In the genomic region with DNA sequence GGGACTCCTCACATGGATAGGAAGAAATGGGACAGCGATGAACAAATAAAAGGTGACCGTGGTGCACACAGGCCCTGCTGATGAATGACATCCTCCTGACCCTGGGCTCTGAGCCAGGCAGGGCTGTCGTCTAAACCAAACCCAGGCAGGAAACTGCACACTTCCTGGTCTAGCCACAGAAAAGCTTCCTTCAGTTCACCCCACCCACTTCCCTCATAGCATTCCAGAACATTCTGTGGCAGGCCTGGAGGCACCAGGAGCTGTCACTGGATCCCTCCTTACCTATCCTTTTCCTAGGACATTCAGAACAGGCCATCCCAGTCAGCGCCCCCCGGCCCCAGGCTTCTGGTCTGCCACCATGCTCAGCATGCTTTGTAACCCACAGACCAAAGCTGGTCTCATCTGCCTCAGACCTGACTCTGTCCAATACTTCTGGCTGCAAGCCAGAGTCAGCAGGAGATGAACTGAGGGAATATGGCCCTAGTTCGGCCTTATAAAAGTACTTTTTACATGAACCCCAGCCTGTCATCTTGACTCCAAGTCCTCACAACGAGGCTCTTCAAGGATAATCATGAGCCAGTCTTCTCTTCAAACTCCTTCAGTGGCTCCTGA, we compare ENCODE assay signal across 9 mouse cellular contexts. TPM values are rescaled to one million over a fixed set of nuclear protein-coding genes. Genes with fewer than 3 reads are reported as not detected.
DNase-seq lines count a peak whose midpoint lies in the region; ATAC-seq lines count a peak whose summit lies in the region.
"Had no signal": no experiment of that assay in that cellular context is flagged by ENCODE, and none has a peak within 500 bp of the region (broad histone marks: within the 10 kb centered on the region; RNA-seq: fewer than 3 reads in every experiment).

No protein-coding gene starts in this region.

- peaks cover 58% of the 10 kb centered on the region for H3K4me1 ChIP-seq in heart, embryonic 15.5 days (replicated peaks)

- H3K4me3 ChIP-seq in heart, embryonic 15.5 days: no peak overlapping the region
- H3K4me3 ChIP-seq: neural tube, embryonic 12.5 days had no signal

- no peak overlapping the region for H3K4me2 ChIP-seq in heart, embryonic 15.5 days
- H3K4me2 ChIP-seq: neural tube, embryonic 12.5 days had no signal

- DNase-seq in ovary, postnatal 36 days (ENCODE audit: low spot score): peak; percentile 59
- no peak for DNase-seq in ovary, postnatal 14 days (ENCODE audit: low spot score)
- DNase-seq in brain, adult 2 months (ENCODE audit: low read depth, low spot score): peak; percentile 19
- peak; percentile 92 to 94 for DNase-seq in kidney, postnatal 36 days
- no peak for DNase-seq in left cerebral cortex, postnatal 36 days (ENCODE audit: low spot score in 2 of 2)
- DNase-seq in frontal cortex, postnatal 25 days (ENCODE audit: low spot score in 2 of 2): no peak

- WGBS in heart, embryonic 15.5 days: 31% methylated on average over 7 of the region's 7 CpGs

- H3K27me3 ChIP-seq in heart, embryonic 15.5 days: no peaks in the 10 kb centered on the region
- H3K27me3 ChIP-seq: neural tube, embryonic 12.5 days had no signal

- intact Hi-C loops in left cerebral cortex, postnatal 36 days (cut with DNase I): no loop called here

- H3K36me3 ChIP-seq in heart, embryonic 15.5 days: no peaks in the 10 kb centered on the region
- H3K36me3 ChIP-seq: neural tube, embryonic 12.5 days had no signal

- ATAC-seq in heart, embryonic 15.5 days (replicated peaks; ENCODE audit: insufficient number of reproducible peaks, insufficient read depth, low FRiP score, low read depth): peak; percentile 40
- ATAC-seq in monocyte, adult 5-6 weeks (replicated peaks; ENCODE audit: insufficient number of reproducible peaks, low FRiP score, low TSS enrichment, poor library complexity, severe bottlenecking): 0 out of 2 replicates have a peak, but pooled peaks have one; percentile 55

- peak overlapping the region; percentile 88 for H3K27ac ChIP-seq in heart, embryonic 15.5 days
- H3K27ac ChIP-seq: neural tube, embryonic 12.5 days had no signal

- H3K9ac ChIP-seq in heart, embryonic 15.5 days: no peak overlapping the region
- H3K9ac ChIP-seq: neural tube, embryonic 12.5 days had no signal

- H3K9me3 ChIP-seq in heart, embryonic 15.5 days (replicated peaks): no peaks in the 10 kb centered on the region
- H3K9me3 ChIP-seq: neural tube, embryonic 12.5 days had no signal

RNA-seq across cellular contexts. Expression of a gene that starts 2.3 kb away (rescaled TPM):
- polyA plus RNA-seq in heart, embryonic 15.5 days (2015; fragmentation: Nextera tagmentation; extraction: Ambion mirVana): 5.1 and 5.2 TPM in 2 replicates
- 2.3 to 4.9 TPM (median 4.6 TPM) in 3 replicates for total RNA-seq in monocyte, adult 5-6 weeks (2017)
- 1 to 10 TPM; 2.0 to 4.3 TPM for total RNA-seq in left cerebral cortex, postnatal 36 days (2021)

Comparison
In these comparisons a context has a peak if more than half of its experiments do, and no peak if none do; other contexts are left out.
1. DNase-seq: peak in ovary, postnatal 36 days (single experiment), brain, adult 2 months (single experiment) and kidney, postnatal 36 days (2 of 2); none in ovary, postnatal 14 days (single experiment), left cerebral cortex, postnatal 36 days (0 of 2) and frontal cortex, postnatal 25 days (0 of 2).